Mouse (Mus musculus) erythroblast, embryonic 14.5 days (primary cell): Measurements from ENCODE around the gene Ccdc106. TPM values are rescaled to one million over a fixed set of nuclear protein-coding genes. Genes with fewer than 3 reads are reported as not detected.
"Not testable (repeated sequence)": the region's sequence is repeated elsewhere in the genome, so short reads cannot be mapped to it uniquely, and the experiment has no call there.

Experiments used
- H3K27me3 ChIP-seq: 2 replicates; pipeline ENCODE4 v1.6.1; 2012; ENCODE audit warnings: inconsistent platforms; ENCODE audit not compliant: control insufficient read depth
- H3K36me3 ChIP-seq: 2 replicates; pipeline ENCODE4 v1.6.1; 2012; ENCODE audit warnings: mild to moderate bottlenecking, inconsistent platforms; ENCODE audit not compliant: control insufficient read depth
- H3K4me1 ChIP-seq: 2 replicates; pipeline ENCODE4 v1.6.1; 2012; ENCODE audit warnings: inconsistent platforms; ENCODE audit not compliant: control insufficient read depth
- H3K4me3 ChIP-seq: replicated peaks from 2 replicates; pipeline ENCODE3; 2012; ENCODE audit warnings: moderate library complexity, mild to moderate bottlenecking, inconsistent platforms
- H3K9me3 ChIP-seq: 2 replicates; pipeline ENCODE4 v1.6.1; 2012; ENCODE audit warnings: low read length, inconsistent platforms, mixed read lengths; ENCODE audit not compliant: control insufficient read depth
- GATA1 ChIP-seq: IDR thresholded peaks from 2 replicates; pipeline ENCODE4 v1.6.1; 2012; ENCODE audit warnings: low read length, inconsistent platforms, mixed read lengths
- TAL1 ChIP-seq: IDR thresholded peaks from 3 replicates; pipeline ENCODE4 v1.6.1; 2012; ENCODE audit warnings: low read length, inconsistent platforms, mixed read lengths
- polyA plus RNA-seq: library from polyadenylated mRNA; stranded (reverse); fragments of >175 nt; gene quantifications from 2 replicates; pipeline ENCODE4 v1.2.3, GENCODE M21; 2012

Gene Ccdc106
- polyA plus RNA-seq, 1 experiment: not detected

DNA sequence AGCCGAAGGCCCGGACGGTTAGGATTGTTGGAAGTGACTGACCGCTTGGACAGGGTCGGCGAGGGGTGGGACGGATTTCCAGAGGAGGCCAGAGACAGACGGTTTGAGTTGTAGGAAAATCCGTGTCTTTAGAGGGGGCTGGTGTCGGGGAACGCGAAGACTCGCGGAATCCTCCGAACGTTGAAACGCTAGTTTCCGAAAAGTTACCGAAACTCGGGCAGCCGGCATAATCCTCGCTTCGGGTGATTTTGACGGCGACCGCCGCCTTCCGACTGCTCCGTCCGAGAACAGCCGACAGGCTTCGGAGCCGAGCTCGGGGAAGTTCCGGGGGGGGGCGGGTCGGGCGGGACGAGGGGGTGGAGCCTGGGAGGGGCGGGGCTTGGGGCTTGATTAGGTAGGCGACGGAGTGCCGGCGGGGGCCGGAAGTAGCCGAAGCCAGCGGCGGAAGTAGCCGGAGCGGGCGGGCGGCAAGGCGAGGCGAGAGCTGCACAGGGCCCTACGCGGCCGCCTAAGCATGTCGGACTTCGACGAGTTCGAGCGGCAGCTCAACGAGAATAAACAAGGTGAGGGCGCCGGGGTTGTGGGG, 41.5 kb downstream of the Ccdc106 start, which contains the start of gene U2af2:
Gene U2af2 (plus strand): TSS at position 370 of the 586 bp plus-strand sequence.
- H3K4me3 ChIP-seq: peak within 1 kb of the TSS; percentile 92
- no peak for TF ChIP-seq GATA1
- H3K27me3 ChIP-seq: peaks cover 30% of the 10 kb centered on the region
- peaks cover 62% of the 10 kb centered on the region for H3K4me1 ChIP-seq
- peaks cover 34% of the 10 kb centered on the region for H3K36me3 ChIP-seq
- H3K9me3 ChIP-seq: peaks cover 2% of the 10 kb centered on the region; the same call in 1 of the 2 replicates

- Histone ChIP-seq H3K9me3 (no peaks in the 10 kb centered on the region; the same call in 1 of the 2 replicates), H3K36me3 (peaks cover 40% of the 10 kb centered on the region), H3K4me3 (peak overlapping the region; percentile 92), H3K4me1 (peaks cover 66% of the 10 kb centered on the region), H3K27me3 (peaks cover 24% of the 10 kb centered on the region)
- TF ChIP-seq GATA1 (no peak), TAL1 (no peak)
Observed at GRCm38 (mm10) chr7:5062360-5063001, 42.1 kb downstream of the Ccdc106 start.

GRCm38 (mm10) chr7:5064886-5065285, 44.5 kb downstream of the Ccdc106 start:
- TF ChIP-seq TAL1 (no peak), GATA1 (no peak)
- Histone ChIP-seq H3K9me3 (no peaks in the 10 kb centered on the region), H3K4me1 (peaks cover 74% of the 10 kb centered on the region), H3K4me3 (no peak overlapping the region), H3K36me3 (peaks cover 64% of the 10 kb centered on the region), H3K27me3 (peaks cover 2% of the 10 kb centered on the region; the same call in 1 of the 2 replicates)

DNA sequence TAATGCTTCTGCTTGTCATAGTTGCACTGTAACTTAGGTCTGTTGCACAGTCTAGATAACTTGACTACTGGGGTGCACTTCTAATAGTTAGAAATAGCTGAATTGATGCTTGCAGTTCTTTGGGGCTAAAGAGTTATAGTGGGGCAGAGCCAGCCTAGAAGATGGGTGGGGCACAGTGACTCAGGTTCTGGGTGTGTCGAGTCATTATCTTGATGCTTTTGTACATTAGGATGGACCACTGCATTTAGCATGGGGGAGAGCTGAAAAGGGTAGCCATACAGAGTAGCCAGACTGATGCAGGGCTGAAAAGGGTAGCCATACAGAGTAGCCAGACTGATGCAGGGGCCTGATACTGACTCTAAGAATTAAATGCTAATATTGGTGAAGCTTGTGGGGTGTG, 53.2 kb downstream of the Ccdc106 start:
- peaks cover 99% of the 10 kb centered on the region for H3K36me3 ChIP-seq
- H3K4me1 ChIP-seq: peaks cover 87% of the 10 kb centered on the region
- no peaks in the 10 kb centered on the region for H3K9me3 ChIP-seq
- peak overlapping the region; percentile 44 for H3K4me3 ChIP-seq
- H3K27me3 ChIP-seq: no peaks in the 10 kb centered on the region
- TF ChIP-seq TAL1 (no peak), GATA1 (peak; percentile 92)

DNA sequence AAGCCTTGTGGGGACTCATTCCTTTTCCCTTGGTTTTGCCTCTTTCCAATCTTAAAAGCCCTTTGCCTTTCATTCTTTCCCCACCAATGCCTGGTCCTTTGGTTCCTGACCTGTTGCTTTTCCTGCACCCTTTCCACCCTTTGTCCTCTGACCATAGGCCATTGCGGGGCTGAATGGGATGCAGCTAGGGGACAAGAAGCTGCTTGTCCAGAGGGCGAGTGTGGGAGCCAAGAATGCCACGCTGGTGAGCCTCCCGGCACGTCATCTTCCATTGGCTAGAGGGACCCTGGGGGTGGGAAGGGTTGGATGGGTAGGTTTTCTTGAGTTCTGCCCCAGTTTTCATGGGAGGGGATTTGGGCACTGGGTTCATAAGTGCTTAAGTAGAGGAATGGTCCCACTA, 54.6 kb downstream of the Ccdc106 start:
- Histone ChIP-seq H3K36me3 (peaks cover 97% of the 10 kb centered on the region), H3K27me3 (no peaks in the 10 kb centered on the region), H3K4me3 (no peak overlapping the region), H3K9me3 (no peaks in the 10 kb centered on the region), H3K4me1 (peaks cover 88% of the 10 kb centered on the region)
- no peak for TF ChIP-seq GATA1
- no peak for TF ChIP-seq TAL1

GRCm38 (mm10) chr7:5076931-5077330, 56.6 kb downstream of the Ccdc106 start:
- Histone ChIP-seq H3K27me3 (no peaks in the 10 kb centered on the region), H3K4me1 (peaks cover 80% of the 10 kb centered on the region), H3K9me3 (no peaks in the 10 kb centered on the region), H3K4me3 (peak overlapping the region; percentile 30), H3K36me3 (peaks cover 80% of the 10 kb centered on the region)
- TF ChIP-seq TAL1 (no peak; the same call in 2 of the 3 replicates), GATA1 (no peak; the same call in 1 of the 2 replicates)

GRCm38 (mm10) chr7:5079365-5080009, 59.1 kb downstream of the Ccdc106 start:
- peaks cover 78% of the 10 kb centered on the region for H3K36me3 ChIP-seq

DNA sequence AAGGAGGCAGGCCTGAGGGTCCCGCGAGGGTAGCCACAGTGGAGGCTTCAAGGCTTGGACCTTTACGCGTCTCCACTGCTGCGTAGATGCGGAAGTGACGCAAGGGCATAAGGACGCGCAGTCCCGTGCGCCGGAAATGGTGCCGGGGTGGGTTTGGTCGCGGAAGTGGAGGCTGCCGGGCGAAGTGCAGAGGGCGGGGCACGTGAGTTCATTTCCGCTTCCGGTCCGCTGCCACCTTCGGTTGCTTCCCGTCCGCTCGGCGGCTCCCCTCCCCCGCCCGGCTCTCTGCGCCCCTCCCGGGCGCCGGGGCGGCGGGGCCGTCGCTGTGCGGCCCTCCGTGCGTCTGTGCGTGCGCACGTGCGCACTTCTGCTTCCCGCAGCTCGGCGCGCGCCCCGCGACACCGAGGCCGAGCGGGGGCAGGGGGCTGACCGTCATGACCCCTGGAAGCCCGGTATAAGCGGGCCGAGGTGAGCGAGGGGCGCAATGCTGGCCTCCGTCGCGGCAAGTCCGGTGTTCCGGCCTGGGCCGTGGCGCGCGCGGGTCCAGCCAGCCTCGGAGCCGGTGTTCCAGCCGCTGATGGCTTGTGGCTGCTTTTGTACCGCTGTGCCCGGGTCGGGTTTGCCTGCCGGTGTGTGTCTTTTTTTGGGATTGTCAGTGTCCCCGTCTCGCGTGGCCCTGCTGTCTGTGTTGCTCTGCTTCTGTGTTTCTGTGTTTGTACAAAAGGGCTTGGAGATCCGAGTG, 59.8 kb downstream of the Ccdc106 start, which contains the start of gene Epn1:
Gene Epn1 (plus strand): TSS at position 226 of the 742 bp plus-strand sequence.
- peaks cover 78% of the 10 kb centered on the region for H3K36me3 ChIP-seq
- no peak for TF ChIP-seq TAL1
- TF ChIP-seq GATA1: no peak
- peak within 1 kb of the TSS; percentile 100 for H3K4me3 ChIP-seq
- peaks cover 74% of the 10 kb centered on the region for H3K4me1 ChIP-seq
- H3K27me3 ChIP-seq: no peaks in the 10 kb centered on the region
- no peaks in the 10 kb centered on the region for H3K9me3 ChIP-seq

More at GRCm38 (mm10) chr7:5079365-5080009, 59.1 kb downstream of the Ccdc106 start:
- not testable (repeated sequence) for H3K27me3 ChIP-seq, H3K9me3 ChIP-seq
- H3K4me3 ChIP-seq: peak overlapping the region; percentile 100
- peaks cover 74% of the 10 kb centered on the region for H3K4me1 ChIP-seq

- TF ChIP-seq GATA1 (no peak), TAL1 (no peak)
- H3K36me3 ChIP-seq: peaks cover 78% of the 10 kb centered on the region
- H3K4me1 ChIP-seq: peaks cover 73% of the 10 kb centered on the region
- no peaks in the 10 kb centered on the region for H3K9me3 ChIP-seq
- H3K27me3 ChIP-seq: no peaks in the 10 kb centered on the region
- H3K4me3 ChIP-seq: peak overlapping the region; percentile 100
Observed at GRCm38 (mm10) chr7:5080815-5081214, 60.5 kb downstream of the Ccdc106 start.
